Mouse (Mus musculus) liver, embryonic 11.5 days (tissue): Measurements from ENCODE around the gene Gm21985. TPM values are rescaled to one million over a fixed set of nuclear protein-coding genes. Genes with fewer than 3 reads are reported as not detected.

Source experiments
- ATAC-seq: fragments of 200-750 bp; cut with Nextera tagmentation; replicated peaks from 2 replicates; pipeline ENCODE4 v1.8.0; 2017; ENCODE audit warnings: moderate number of reproducible peaks, mild to moderate bottlenecking, moderate TSS enrichment, moderate library complexity; ENCODE audit not compliant: low FRiP score
- DNase-seq: peaks from one replicate; pipeline ENCODE4 v3.0.0-alpha.2; 2017; ENCODE audit warnings: low spot score
- H3K27ac ChIP-seq: fragments of 300-500 bp; sonication (generic); 2 replicates; pipeline ENCODE4 v1.5.1; 2014; ENCODE audit warnings: mild to moderate bottlenecking, low read depth, low read length, control low read depth
- H3K27me3 ChIP-seq: fragments of 300-500 bp; sonication (generic); replicated peaks from 2 replicates; pipeline ENCODE4 v1.6.1; 2014; ENCODE audit warnings: low read length, mixed read lengths; ENCODE audit not compliant: control insufficient read depth, insufficient read depth
- H3K36me3 ChIP-seq: fragments of 300-500 bp; sonication (generic); 2 replicates; pipeline ENCODE4 v1.6.1; 2014; ENCODE audit warnings: mild to moderate bottlenecking, low read length, moderate library complexity, mixed read lengths; ENCODE audit not compliant: control insufficient read depth, insufficient read depth
- H3K4me1 ChIP-seq: fragments of 300-500 bp; sonication (generic); replicated peaks from 2 replicates; pipeline ENCODE4 v1.6.1; 2014; ENCODE audit warnings: low read length, mixed read lengths; ENCODE audit not compliant: control insufficient read depth, insufficient read depth
- H3K4me2 ChIP-seq: fragments of 300-500 bp; sonication (generic); 2 replicates; pipeline ENCODE4 v1.6.1; 2014; ENCODE audit warnings: mild to moderate bottlenecking, control low read depth, moderate library complexity
- H3K4me3 ChIP-seq: fragments of 300-500 bp; sonication (generic); 2 replicates; pipeline ENCODE4 v1.5.1; 2014; ENCODE audit warnings: low read depth, low read length, control low read depth
- H3K9ac ChIP-seq: fragments of 300-500 bp; sonication (generic); 2 replicates; pipeline ENCODE4 v1.6.1; 2014; ENCODE audit warnings: low read depth, low read length, control low read depth
- H3K9me3 ChIP-seq: fragments of 300-500 bp; sonication (generic); 2 replicates; pipeline ENCODE4 v1.6.1; 2016; ENCODE audit warnings: low read length, inconsistent platforms, mixed read lengths; ENCODE audit not compliant: control insufficient read depth
- WGBS: fragments of 180-500 bp; shearing (Covaris S2); extraction: QIAGEN DNeasy Blood & Tissue Kit; methylation state at CpG from one replicate; pipeline ENCODE4 v1.1.7; 2014; 5-methylcytosine and 5-hydroxymethylcytosine counted together
- polyA plus RNA-seq: library from polyadenylated mRNA; unstranded; fragments of >200 nt; fragmentation: Nextera tagmentation; extraction: Ambion mirVana; gene quantifications from 2 replicates; pipeline ENCODE4 v1.2.1, GENCODE M21; 2014

Gene Gm21985
- polyA plus RNA-seq, 1 experiment from 2014 or later = not detected

- under 1% methylated on average over 36 of the region's 36 CpGs for WGBS
- Histone ChIP-seq H3K36me3 (no peaks in the 10 kb centered on the region), H3K4me1 (peaks cover 14% of the 10 kb centered on the region), H3K27ac (peak within 1 kb of the TSS; percentile 81), H3K9ac (peak within 1 kb of the TSS; percentile 77), H3K27me3 (no peaks in the 10 kb centered on the region), H3K4me2 (peak within 1 kb of the TSS; percentile 69), H3K9me3 (no peaks in the 10 kb centered on the region), H3K4me3 (peak within 1 kb of the TSS; percentile 65)
- peak; percentile 51 for ATAC-seq
- peak; percentile 83 for DNase-seq
These were observed 4.1 kb upstream of the Gm21985 start, which contains the start of gene Nop10 for GRCm38 (mm10) chr2:112261748-112262653. Nop10 (plus strand) TSS chr2:112261926.

GRCm38 (mm10) chr2:112262779-112263295, 3.3 kb upstream of the Gm21985 start:
- Histone ChIP-seq H3K27ac (peak overlapping the region; percentile 81; the same call in 1 of the 2 replicates), H3K4me3 (peak overlapping the region; percentile 65), H3K36me3 (no peaks in the 10 kb centered on the region), H3K4me2 (peak overlapping the region; percentile 69), H3K9ac (peak overlapping the region; percentile 77), H3K27me3 (no peaks in the 10 kb centered on the region), H3K4me1 (peaks cover 14% of the 10 kb centered on the region), H3K9me3 (no peaks in the 10 kb centered on the region)
- no peak for DNase-seq
- WGBS = 26% methylated on average over 4 of the region's 4 CpGs
- ATAC-seq = peak; percentile 42; the same call in 1 of the 2 replicates

- Histone ChIP-seq H3K4me1 (peaks cover 14% of the 10 kb centered on the region), H3K27ac (no peak overlapping the region), H3K36me3 (no peaks in the 10 kb centered on the region), H3K4me3 (peak overlapping the region; percentile 77; the same call in 1 of the 2 replicates), H3K9ac (no peak overlapping the region), H3K4me2 (peak overlapping the region; percentile 94), H3K27me3 (no peaks in the 10 kb centered on the region), H3K9me3 (no peaks in the 10 kb centered on the region)
- 70% methylated on average over 4 of the region's 4 CpGs for WGBS
- DNase-seq (no peak), ATAC-seq (no peak)
These were observed 1.8 kb upstream of the Gm21985 start for GRCm38 (mm10) chr2:112264364-112264763.

- under 1% methylated on average over 85 of the region's 85 CpGs for WGBS
- ATAC-seq (peak; percentile 90), DNase-seq (peak; percentile 93)
- Histone ChIP-seq H3K36me3 (no peaks in the 10 kb centered on the region), H3K4me3 (peak within 1 kb of the TSS; percentile 77), H3K4me1 (peaks cover 18% of the 10 kb centered on the region), H3K4me2 (peak within 1 kb of the TSS; percentile 94), H3K9me3 (no peaks in the 10 kb centered on the region), H3K27me3 (no peaks in the 10 kb centered on the region), H3K9ac (peak within 1 kb of the TSS; percentile 78), H3K27ac (peak within 1 kb of the TSS; percentile 88)
These were observed 469 bp upstream of the Gm21985 start, which contains the start of gene Slc12a6 for GRCm38 (mm10) chr2:112265448-112266241. Slc12a6 (plus strand) TSS chr2:112265825.

GRCm38 (mm10) chr2:112266780-112267179, 666 bp downstream of the Gm21985 start:
- Histone ChIP-seq H3K9ac (peak overlapping the region; percentile 12; the same call in 1 of the 2 replicates), H3K4me3 (peak overlapping the region; percentile 77), H3K27me3 (no peaks in the 10 kb centered on the region), H3K4me1 (peaks cover 18% of the 10 kb centered on the region), H3K27ac (no peak overlapping the region), H3K36me3 (no peaks in the 10 kb centered on the region), H3K4me2 (peak overlapping the region; percentile 94), H3K9me3 (no peaks in the 10 kb centered on the region)
- ATAC-seq (no peak), DNase-seq (no peak)
- 30% methylated on average over 10 of the region's 10 CpGs for WGBS

- WGBS = 40% methylated on average over 8 of the region's 8 CpGs
- Histone ChIP-seq H3K27me3 (no peaks in the 10 kb centered on the region), H3K9ac (no peak overlapping the region), H3K4me3 (peak overlapping the region; percentile 77), H3K27ac (no peak overlapping the region), H3K4me2 (peak overlapping the region; percentile 94), H3K9me3 (no peaks in the 10 kb centered on the region), H3K36me3 (no peaks in the 10 kb centered on the region), H3K4me1 (peaks cover 18% of the 10 kb centered on the region)
- ATAC-seq = no peak
- DNase-seq = no peak
These were observed 1.6 kb downstream of the Gm21985 start for GRCm38 (mm10) chr2:112267547-112268269.

- ATAC-seq = no peak
- H3K9ac ChIP-seq = no peak overlapping the region
These were observed 3.9 kb downstream of the Gm21985 start for GRCm38 (mm10) chr2:112270011-112270410.

GRCm38 (mm10) chr2:112272909-112273308, 6.8 kb downstream of the Gm21985 start:
- no peaks in the 10 kb centered on the region for H3K9me3 ChIP-seq
- WGBS = 54% methylated on average over 2 of the region's 2 CpGs
- no peak for DNase-seq
- peak; percentile 89 for ATAC-seq
- 0 out of 2 replicates have a peak, but pooled peaks cover 6% of the 10 kb centered on the region for H3K4me1 ChIP-seq
- no peak overlapping the region for H3K4me3 ChIP-seq
- no peaks in the 10 kb centered on the region for H3K36me3 ChIP-seq
- H3K27me3 ChIP-seq = no peaks in the 10 kb centered on the region
- no peak overlapping the region for H3K27ac ChIP-seq
- no peak overlapping the region for H3K9ac ChIP-seq
- peak overlapping the region; percentile 8; the same call in 1 of the 2 replicates for H3K4me2 ChIP-seq

More at GRCm38 (mm10) chr2:112270011-112270410, 3.9 kb downstream of the Gm21985 start:
- no peak for DNase-seq
- H3K36me3 ChIP-seq = no peaks in the 10 kb centered on the region
- peaks cover 13% of the 10 kb centered on the region for H3K4me1 ChIP-seq
- H3K27me3 ChIP-seq = no peaks in the 10 kb centered on the region
- no peak overlapping the region for H3K27ac ChIP-seq
- no peak overlapping the region for H3K4me3 ChIP-seq
- H3K9me3 ChIP-seq = no peaks in the 10 kb centered on the region
- H3K4me2 ChIP-seq = no peak overlapping the region
- 88% methylated on average over 2 of the region's 2 CpGs for WGBS
